Mouse (Mus musculus) midbrain, embryonic 11.5 days (tissue): ENCODE data around the gene Ndst4. TPM values are rescaled to one million over a fixed set of nuclear protein-coding genes. Genes with fewer than 3 reads are reported as not detected.
A peak's percentile ranks its signal among the peaks of the same experiment; 100 is the strongest.

Source experiments
- ATAC-seq: fragments of 200-750 bp; cut with Nextera tagmentation; 2 replicates; pipeline ENCODE4 v1.8.0; 2017; ENCODE audit warnings: moderate TSS enrichment, moderate library complexity; ENCODE audit not compliant: low FRiP score
- DNase-seq: peaks from one replicate; pipeline ENCODE4 v3.0.0; 2015; ENCODE audit warnings: low spot score; ENCODE audit errors: missing footprints
- H3K27ac ChIP-seq: fragments of 300-500 bp; sonication (generic); 2 replicates; pipeline ENCODE4 v1.5.1; 2014; ENCODE audit warnings: low read depth, low read length
- H3K27me3 ChIP-seq: fragments of 300-500 bp; sonication (generic); 2 replicates; pipeline ENCODE4 v1.6.1; 2014; ENCODE audit warnings: mild to moderate bottlenecking, low read length, moderate library complexity, mixed read lengths; ENCODE audit not compliant: control insufficient read depth, insufficient read depth
- H3K36me3 ChIP-seq: fragments of 300-500 bp; sonication (generic); 2 replicates; pipeline ENCODE4 v1.6.1; 2014; ENCODE audit warnings: mild to moderate bottlenecking, low read length, moderate library complexity, mixed read lengths; ENCODE audit not compliant: control insufficient read depth, insufficient read depth
- H3K4me1 ChIP-seq: fragments of 300-500 bp; sonication (generic); 2 replicates; pipeline ENCODE4 v1.6.1; 2014; ENCODE audit warnings: low read length; ENCODE audit not compliant: control insufficient read depth, insufficient read depth
- H3K4me2 ChIP-seq: fragments of 300-500 bp; sonication (generic); 2 replicates; pipeline ENCODE4 v1.6.1; 2014; ENCODE audit warnings: mild to moderate bottlenecking, moderate library complexity
- H3K4me3 ChIP-seq: fragments of 300-500 bp; sonication (generic); 2 replicates; pipeline ENCODE4 v1.5.1; 2014; ENCODE audit warnings: low read depth, low read length
- H3K9ac ChIP-seq: fragments of 300-500 bp; sonication (generic); 2 replicates; pipeline ENCODE4 v1.6.1; 2014; ENCODE audit warnings: low read length
- H3K9me3 ChIP-seq: fragments of 300-500 bp; sonication (generic); 2 replicates; pipeline ENCODE4 v1.6.1; 2016; ENCODE audit warnings: low read length; ENCODE audit not compliant: control insufficient read depth
- WGBS: fragments of 180-500 bp; shearing (Covaris S2); extraction: QIAGEN DNeasy Blood & Tissue Kit; methylation state at CpG from one replicate; pipeline ENCODE4 v1.1.7; 2014; 5-methylcytosine and 5-hydroxymethylcytosine counted together
- polyA plus RNA-seq: library from polyadenylated mRNA; unstranded; fragments of >200 nt; fragmentation: Nextera tagmentation; extraction: Ambion mirVana; gene quantifications from 2 replicates; pipeline ENCODE4 v1.2.1, GENCODE M21; 2014

Ndst4 gene
- polyA plus RNA-seq, 1 experiment from 2014 or later = 0.23 TPM

- Histone ChIP-seq H3K9me3 (no peaks in the 10 kb centered on the region), H3K4me3 (no peak overlapping the region), H3K4me1 (no peaks in the 10 kb centered on the region), H3K9ac (no peak overlapping the region), H3K27ac (no peak overlapping the region), H3K36me3 (no peaks in the 10 kb centered on the region), H3K27me3 (no peaks in the 10 kb centered on the region), H3K4me2 (no peak overlapping the region)
- no peak for DNase-seq
- 71% methylated on average over 2 of the region's 2 CpGs for WGBS
- no peak for ATAC-seq
Measured at GRCm38 (mm10) chr3:125687601-125688000, 283.7 kb downstream of the Ndst4 start.

- H3K9me3 ChIP-seq = no peaks in the 10 kb centered on the region
- DNase-seq (no peak), ATAC-seq (no peak)
- no peak overlapping the region for H3K4me3 ChIP-seq
- no peak overlapping the region for H3K9ac ChIP-seq
- H3K27ac ChIP-seq = no peak overlapping the region
- no peak overlapping the region for H3K4me2 ChIP-seq
- 80% methylated on average over 1 of the region's 1 CpGs for WGBS
- H3K4me1 ChIP-seq = no peaks in the 10 kb centered on the region
- no peaks in the 10 kb centered on the region for H3K36me3 ChIP-seq
- no peaks in the 10 kb centered on the region for H3K27me3 ChIP-seq
Measured at GRCm38 (mm10) chr3:125690948-125691347, 287.1 kb downstream of the Ndst4 start.

DNA sequence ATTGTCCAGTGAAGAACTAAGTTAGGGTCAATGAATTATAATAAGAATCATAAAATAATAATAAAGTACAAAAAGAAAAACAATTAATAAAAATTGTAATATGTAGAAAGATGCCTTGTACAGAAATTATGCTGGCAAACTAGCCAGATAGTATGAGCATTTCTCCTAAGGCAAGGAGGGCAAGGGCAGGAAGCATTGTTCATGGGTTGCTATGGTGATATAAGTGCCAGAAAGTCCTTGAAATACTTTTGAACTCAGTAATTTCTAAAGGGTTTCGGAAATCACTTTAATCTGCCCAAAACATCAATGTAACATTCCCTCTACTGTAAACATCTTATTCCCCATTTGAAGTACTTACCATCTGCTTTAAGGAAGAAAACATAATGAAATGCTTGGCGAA is 319.1 kb downstream of the Ndst4 start:
- WGBS = 64% methylated on average over 2 of the region's 2 CpGs
- Histone ChIP-seq H3K9me3 (no peaks in the 10 kb centered on the region), H3K27ac (no peak overlapping the region), H3K4me2 (no peak overlapping the region), H3K4me3 (no peak overlapping the region), H3K36me3 (no peaks in the 10 kb centered on the region), H3K27me3 (no peaks in the 10 kb centered on the region), H3K4me1 (no peaks in the 10 kb centered on the region), H3K9ac (no peak overlapping the region)
- no peak for DNase-seq
- no peak for ATAC-seq

DNA sequence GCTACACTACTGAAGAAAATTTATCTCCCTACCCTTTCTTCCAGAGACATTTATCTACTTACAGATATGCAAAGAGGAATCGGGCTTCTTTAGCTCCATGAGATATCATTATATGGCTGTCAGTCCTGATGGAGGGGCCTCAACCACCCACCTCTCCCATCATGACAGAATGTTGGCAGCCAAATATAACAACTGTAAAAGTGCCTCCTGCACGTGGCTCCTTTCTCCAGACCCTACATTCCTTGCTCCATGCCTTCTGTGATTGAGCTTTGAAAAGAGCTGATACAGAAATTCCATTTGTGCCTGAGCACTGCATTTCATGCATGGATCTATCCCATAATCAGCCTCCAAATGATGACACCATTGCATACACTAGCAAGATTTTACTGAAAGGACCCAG is 331.1 kb downstream of the Ndst4 start:
- 80% methylated on average over 2 of the region's 2 CpGs for WGBS
- no peak for DNase-seq
- Histone ChIP-seq H3K9me3 (no peaks in the 10 kb centered on the region), H3K9ac (no peak overlapping the region), H3K4me3 (no peak overlapping the region), H3K27ac (no peak overlapping the region), H3K36me3 (no peaks in the 10 kb centered on the region), H3K4me1 (no peaks in the 10 kb centered on the region), H3K4me2 (no peak overlapping the region), H3K27me3 (no peaks in the 10 kb centered on the region)
- ATAC-seq = no peak

DNA sequence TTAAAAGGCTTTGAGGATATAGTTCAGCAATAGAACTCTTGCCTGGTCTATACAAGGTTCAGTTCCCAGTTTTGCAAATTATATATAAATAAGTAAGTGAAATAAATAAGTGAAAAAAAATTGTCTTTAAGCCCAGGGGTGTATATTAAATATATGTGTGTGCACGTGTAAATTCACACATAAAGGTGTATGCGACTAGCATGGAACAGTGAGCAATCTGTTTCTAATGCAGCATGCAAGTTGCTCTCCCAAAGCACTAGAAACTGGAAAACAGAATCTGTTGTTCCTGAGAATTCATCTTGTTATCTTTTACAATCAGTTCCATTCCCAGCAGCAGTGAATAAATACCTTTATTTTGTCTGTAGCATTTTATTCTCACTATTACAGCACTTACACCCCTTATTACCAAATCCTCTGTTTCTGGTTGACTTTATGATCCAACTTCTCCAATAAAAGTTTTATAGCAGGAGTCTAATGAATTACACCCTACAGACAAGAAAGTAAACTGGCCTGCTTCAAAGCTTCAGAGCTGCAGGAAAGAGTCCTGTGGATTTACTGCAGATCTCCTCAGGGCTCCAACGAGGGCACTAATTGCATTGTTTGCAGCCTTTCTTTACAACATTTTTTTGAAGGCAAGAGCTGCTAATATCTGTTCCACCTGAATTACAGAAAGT is 340.7 kb downstream of the Ndst4 start:
- 75% methylated on average over 3 of the region's 3 CpGs for WGBS
- no peaks in the 10 kb centered on the region for H3K36me3 ChIP-seq

DNA sequence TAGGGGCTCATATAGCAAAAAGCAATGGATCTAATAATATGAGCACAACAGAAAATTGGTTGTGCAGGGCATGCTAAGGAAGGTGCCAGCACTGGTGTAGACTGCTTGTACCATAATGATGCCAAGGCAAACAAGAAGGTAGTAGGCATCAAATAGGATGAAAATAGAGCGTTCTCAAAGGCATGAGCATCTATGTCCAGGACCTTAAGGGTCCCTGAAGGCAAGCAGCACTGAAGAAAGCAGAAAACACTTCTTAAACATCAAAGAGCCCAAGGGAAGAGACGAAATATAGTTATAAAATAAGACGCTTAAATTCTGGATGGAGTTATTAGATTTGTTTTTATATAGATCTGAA is 341.2 kb downstream of the Ndst4 start:
- 84% methylated on average over 3 of the region's 3 CpGs for WGBS
- no peaks in the 10 kb centered on the region for H3K36me3 ChIP-seq
- no peaks in the 10 kb centered on the region for H3K27me3 ChIP-seq
- no peak overlapping the region for H3K4me3 ChIP-seq
- DNase-seq = no peak
- no peak overlapping the region for H3K9ac ChIP-seq
- H3K27ac ChIP-seq = no peak overlapping the region
- no peaks in the 10 kb centered on the region for H3K9me3 ChIP-seq
- H3K4me1 ChIP-seq = no peaks in the 10 kb centered on the region
- no peak overlapping the region for H3K4me2 ChIP-seq
- no peak for ATAC-seq

More for the DNA sequence above, 340.7 kb downstream of the Ndst4 start:
- no peak for ATAC-seq
- DNase-seq = no peak
- H3K27ac ChIP-seq = no peak overlapping the region
- no peak overlapping the region for H3K9ac ChIP-seq
- no peaks in the 10 kb centered on the region for H3K9me3 ChIP-seq
- H3K4me3 ChIP-seq = no peak overlapping the region
- no peak overlapping the region for H3K4me2 ChIP-seq
- no peaks in the 10 kb centered on the region for H3K4me1 ChIP-seq
- H3K27me3 ChIP-seq = no peaks in the 10 kb centered on the region

GRCm38 (mm10) chr3:125746367-125746766 is 342.5 kb downstream of the Ndst4 start:
- H3K27me3 ChIP-seq = no peaks in the 10 kb centered on the region
- WGBS = 67% methylated on average over 3 of the region's 3 CpGs
- DNase-seq (no peak), ATAC-seq (peak; percentile 63)
- no peaks in the 10 kb centered on the region for H3K4me1 ChIP-seq
- H3K9ac ChIP-seq = no peak overlapping the region
- no peak overlapping the region for H3K4me2 ChIP-seq
- H3K27ac ChIP-seq = no peak overlapping the region
- no peaks in the 10 kb centered on the region for H3K36me3 ChIP-seq
- H3K4me3 ChIP-seq = no peak overlapping the region
- no peaks in the 10 kb centered on the region for H3K9me3 ChIP-seq

DNA sequence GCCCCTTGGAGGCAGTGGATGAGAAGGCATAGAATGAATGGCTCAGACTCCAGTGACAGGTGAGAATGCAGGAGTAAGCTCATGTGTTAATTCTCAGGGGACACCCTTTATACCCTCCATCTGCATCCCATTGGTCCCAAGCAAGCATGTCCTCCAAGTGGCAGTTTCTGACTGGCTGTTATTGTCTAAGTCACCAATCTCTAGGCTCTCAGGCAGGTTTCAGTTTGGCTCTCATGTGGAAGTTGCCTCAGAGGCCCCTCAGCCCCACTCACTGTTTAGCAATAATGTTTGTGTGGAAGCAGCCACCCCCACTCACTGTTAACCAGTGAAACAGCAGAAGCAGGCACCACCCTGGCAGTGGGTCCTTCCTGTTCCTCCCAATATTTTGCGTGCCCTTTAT is 353.0 kb downstream of the Ndst4 start:
- Histone ChIP-seq H3K4me3 (no peak overlapping the region), H3K4me1 (no peaks in the 10 kb centered on the region), H3K27ac (no peak overlapping the region), H3K4me2 (no peak overlapping the region), H3K9ac (no peak overlapping the region), H3K36me3 (no peaks in the 10 kb centered on the region), H3K9me3 (no peaks in the 10 kb centered on the region), H3K27me3 (no peaks in the 10 kb centered on the region)
- 93% methylated on average over 1 of the region's 1 CpGs for WGBS
- no peak for ATAC-seq
- no peak for DNase-seq

GRCm38 (mm10) chr3:125760711-125761110 is 356.8 kb downstream of the Ndst4 start:
- no peak overlapping the region for H3K9ac ChIP-seq
- no peak for DNase-seq
- no peak overlapping the region for H3K4me2 ChIP-seq
- no peak overlapping the region for H3K4me3 ChIP-seq
- H3K27ac ChIP-seq = no peak overlapping the region
- no peaks in the 10 kb centered on the region for H3K4me1 ChIP-seq
- no peaks in the 10 kb centered on the region for H3K9me3 ChIP-seq
- no peak for ATAC-seq
- no peaks in the 10 kb centered on the region for H3K27me3 ChIP-seq
- H3K36me3 ChIP-seq = no peaks in the 10 kb centered on the region
